Mouse (Mus musculus) CD8-positive naive resting alpha-beta T cell, adult 2 months (primary cell): ENCODE results near the gene Pym1.
A peak's percentile ranks its signal among the peaks of the same experiment; 100 is the strongest.
"Not testable (repeated sequence)": the region's sequence is repeated elsewhere in the genome, so short reads cannot be mapped to it uniquely, and the experiment has no call there.

Source experiments
- DNase-seq, 2 experiments: peaks; one replicate each; pipeline ENCODE4 v3.0.0; 2022; ENCODE audit warnings: low read depth in 2 of 2, low spot score in 2 of 2

Pym1 gene

GRCm38 (mm10) chr10:128747646-128748251 is at the start of gene Pym1:
Pym1 (plus strand) TSS chr10:128747889.
- peak; percentile 51 to 53 for DNase-seq

DNA sequence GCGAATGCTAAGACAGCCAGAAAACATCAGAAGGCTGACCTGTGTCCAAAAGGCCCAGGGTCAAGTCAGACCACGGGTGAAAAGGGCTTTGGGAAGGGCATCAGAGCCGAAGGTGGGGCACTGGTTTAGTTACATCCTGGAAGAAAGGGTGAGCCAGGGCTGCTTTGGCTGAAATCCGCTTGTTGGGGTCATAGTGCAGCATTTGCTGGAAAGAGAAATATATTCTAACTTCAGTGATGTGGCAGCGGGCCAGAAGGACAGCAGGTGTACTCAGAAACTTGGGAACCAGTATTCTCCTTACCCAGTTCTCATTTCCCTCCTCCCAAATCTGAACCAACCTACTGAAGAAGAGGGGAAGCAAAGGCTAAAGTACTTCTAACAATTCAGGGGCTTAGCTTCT is 48.7 kb upstream of the Pym1 start:
- no peak for DNase-seq

DNA sequence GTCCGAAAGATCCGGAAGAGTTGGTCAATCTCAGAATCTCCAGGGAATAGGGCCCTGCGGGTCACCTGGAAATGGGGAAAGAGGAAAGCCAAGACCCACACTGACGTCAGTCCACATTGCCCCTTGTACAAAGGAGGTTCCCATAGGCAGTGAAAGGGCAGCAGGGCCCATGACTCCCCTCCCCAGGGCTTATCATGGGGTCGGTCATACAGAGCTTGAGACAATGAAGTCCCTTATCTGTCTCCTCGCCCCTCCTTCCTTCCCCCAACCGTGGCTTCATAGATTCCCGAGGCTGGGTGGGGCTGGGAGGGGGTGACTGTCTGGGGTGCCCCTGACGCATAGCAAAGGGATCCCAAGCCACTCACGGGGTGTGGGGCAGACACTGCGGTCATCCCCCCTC is 48.1 kb upstream of the Pym1 start:
- no peak for DNase-seq

- no peak for DNase-seq
Observed at GRCm38 (mm10) chr10:128700712-128701111, 47.0 kb upstream of the Pym1 start.

- DNase-seq, result no peak
Observed at GRCm38 (mm10) chr10:128702328-128703007, 45.2 kb upstream of the Pym1 start.

DNA sequence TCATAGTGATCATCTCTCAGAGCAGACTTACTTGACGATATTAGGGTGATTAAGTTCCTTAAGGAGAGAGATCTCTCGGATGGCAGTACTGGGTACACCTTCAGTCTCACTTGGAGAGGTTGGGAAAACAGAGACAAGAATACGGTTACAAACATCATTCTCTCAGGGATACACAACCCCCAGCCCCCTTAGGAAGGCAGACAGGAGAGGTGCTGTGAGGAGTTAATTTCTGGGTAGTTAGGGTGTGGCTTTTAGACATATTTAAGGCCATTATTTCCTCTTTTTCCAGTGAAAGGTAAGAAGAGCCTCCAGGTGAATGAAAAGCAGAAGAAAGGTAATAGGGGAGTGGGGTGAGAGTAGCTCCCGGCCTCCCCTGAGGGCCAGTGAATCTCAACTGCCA is 43.8 kb upstream of the Pym1 start, which contains the start of gene Pmel:
Gene Pmel (plus strand): TSS at position 301 of the 400 bp plus-strand sequence.
- no peak for DNase-seq

DNA sequence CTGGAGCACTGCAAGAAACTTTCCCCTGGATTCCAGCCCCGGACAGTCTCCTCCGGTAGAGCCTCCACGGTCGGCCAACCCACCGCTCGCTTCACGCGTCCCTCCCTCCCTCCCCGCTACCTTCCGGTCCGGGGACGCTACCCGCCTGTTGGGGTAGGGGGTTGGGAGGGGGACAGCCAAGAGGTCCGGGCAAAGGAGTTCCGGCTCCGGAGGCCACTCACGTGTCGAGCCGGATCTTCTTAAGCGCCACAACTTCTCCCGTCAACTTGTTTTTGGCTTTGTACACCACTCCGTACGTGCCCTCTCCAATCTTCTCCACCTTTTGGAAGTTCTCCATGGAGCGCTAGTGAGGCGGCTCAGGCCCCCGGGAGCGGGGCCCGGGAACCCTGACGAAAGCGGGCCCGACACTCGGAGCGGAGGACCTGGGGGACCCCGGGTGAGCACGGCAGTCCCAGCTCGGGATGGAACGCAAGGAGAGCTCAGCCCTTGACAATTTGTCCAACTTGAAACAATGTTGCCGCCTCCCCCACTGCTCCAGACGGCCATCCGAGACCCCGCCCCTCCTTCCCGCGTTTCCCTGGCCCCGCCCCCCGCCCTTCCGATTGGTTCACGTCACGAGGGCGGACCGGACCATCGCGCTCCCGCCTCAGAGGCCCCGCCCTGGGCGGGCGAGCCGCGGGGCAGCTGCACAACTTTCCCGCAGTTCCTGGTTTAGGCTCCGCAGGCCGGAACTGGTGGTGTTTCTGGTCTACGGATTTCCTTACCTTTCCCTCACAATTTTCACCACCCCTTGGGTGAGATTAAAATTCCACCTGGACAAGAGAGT is 43.0 kb upstream of the Pym1 start, which contains the start of gene Cdk2:
Gene Cdk2 (minus strand): TSS at position 541 of the 826 bp plus-strand sequence.
- DNase-seq, result peak; percentile 58 to 70

DNA sequence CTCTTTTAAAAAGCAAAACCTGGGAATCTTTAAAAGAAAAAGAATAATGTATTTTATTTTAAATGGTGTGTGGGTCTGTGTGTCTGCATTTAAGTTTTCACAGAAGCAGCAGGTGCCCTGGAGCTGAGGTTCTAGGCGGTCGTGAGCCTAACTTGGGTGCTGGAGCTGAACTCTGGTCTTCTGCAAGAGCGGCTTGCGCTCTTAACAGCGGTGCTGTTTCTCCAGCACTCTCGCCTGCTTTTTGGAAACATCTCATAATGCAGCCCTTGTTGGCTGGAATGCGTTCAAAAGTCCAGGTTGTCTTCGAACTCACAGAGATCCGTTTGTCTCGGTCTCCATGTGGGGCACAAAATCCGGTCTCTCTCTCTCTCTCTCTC is 42.4 kb upstream of the Pym1 start:
- DNase-seq, result no peak

DNA sequence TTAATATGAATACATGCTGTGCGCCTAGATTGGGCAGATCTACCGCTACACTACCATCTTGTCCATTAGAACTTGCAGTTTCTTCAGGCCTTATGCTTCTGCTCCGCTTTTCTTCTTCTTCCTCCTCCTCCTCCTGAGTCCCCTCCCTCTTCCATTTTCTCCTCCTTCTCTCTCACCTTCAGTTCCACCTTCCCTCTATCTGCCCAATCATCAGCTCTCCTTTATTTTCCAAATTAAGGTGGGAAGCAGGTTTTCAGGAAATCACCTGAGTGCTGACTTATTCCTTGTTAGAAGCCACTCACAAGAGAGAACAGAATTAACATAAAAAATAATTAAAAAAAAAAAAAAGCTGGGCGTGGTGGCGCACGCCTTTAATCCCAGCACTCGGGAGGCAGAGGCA is 36.4 kb upstream of the Pym1 start:
- DNase-seq, result not testable (repeated sequence)

- peak; percentile 87 to 93 for DNase-seq
Observed at GRCm38 (mm10) chr10:128715559-128716537, 31.8 kb upstream of the Pym1 start.

DNA sequence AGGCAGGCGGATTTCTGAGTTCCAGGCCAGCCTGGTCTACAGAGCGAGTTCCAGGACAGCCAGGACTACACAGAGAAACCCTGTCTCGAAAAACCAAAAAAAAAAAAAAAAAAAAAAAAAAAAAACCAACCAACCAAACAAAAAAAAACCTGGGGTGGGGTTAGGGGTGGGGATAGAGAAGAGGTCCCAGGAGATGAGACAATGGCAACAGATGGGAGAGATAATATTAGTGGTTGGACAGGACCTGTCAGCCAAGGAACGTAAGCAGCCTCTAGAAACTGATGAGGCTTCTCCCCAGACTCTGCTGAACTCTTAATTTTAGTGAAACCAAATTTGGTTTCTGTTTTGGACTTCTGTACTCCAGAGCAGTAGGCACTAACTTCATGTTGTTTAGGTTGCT is 22.2 kb upstream of the Pym1 start:
- not testable (repeated sequence) for DNase-seq

DNA sequence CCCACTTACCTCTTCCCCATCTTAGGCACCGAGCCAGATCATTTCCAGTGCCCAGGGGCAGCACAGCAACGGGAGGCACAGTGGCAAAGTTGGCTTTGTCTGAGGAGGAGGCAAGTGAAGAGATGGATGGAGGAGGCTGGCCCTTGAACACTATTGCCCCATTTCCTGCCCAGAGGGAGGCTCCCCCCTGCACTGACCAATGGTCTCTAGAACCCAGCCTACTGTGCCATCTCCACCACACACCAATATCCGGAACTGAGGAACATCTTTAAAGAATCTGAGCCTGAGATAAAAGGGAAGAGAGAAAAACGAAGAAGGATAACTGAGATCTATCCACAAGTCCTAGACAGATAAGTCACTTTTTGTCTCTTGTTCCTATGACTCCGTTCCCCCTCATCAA is 19.6 kb upstream of the Pym1 start:
- DNase-seq, result no peak

- DNase-seq, result peak in 1 of 2 experiments; percentile 66
Observed at GRCm38 (mm10) chr10:128731002-128731433, 16.7 kb upstream of the Pym1 start.

- DNase-seq, result no peak
Observed at GRCm38 (mm10) chr10:128731992-128732391, 15.7 kb upstream of the Pym1 start.

GRCm38 (mm10) chr10:128737435-128737834 is 10.3 kb upstream of the Pym1 start:
- DNase-seq, result no peak

GRCm38 (mm10) chr10:128740296-128740695 is 7.4 kb upstream of the Pym1 start:
- no peak for DNase-seq

GRCm38 (mm10) chr10:128742616-128743015 is 5.1 kb upstream of the Pym1 start:
- no peak for DNase-seq

- no peak for DNase-seq
Observed at GRCm38 (mm10) chr10:128743235-128743634, 4.5 kb upstream of the Pym1 start.

DNA sequence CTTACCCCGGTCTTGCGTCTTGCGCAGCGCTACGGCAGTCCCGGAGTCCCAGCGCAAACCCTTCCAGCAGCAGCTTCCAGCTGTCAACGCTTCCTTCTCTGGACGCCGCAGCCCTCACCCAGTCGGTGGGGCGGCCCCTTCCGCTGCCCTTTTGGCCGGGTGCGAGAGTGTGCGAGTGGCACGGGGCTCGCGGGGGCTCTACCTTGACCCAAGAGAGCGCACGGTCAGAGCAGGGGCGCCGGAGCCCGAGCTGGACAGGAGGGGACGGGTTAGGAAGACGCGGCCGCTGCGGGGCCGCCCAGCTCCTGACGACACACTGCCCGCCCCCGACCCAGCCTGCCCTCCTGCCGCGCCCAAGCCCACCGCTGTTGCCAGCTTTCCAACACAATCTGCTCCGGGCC is 3.9 kb upstream of the Pym1 start:
- DNase-seq, result peak; percentile 28 to 34

GRCm38 (mm10) chr10:128744211-128744610 is 3.5 kb upstream of the Pym1 start:
- no peak for DNase-seq
